Mouse (Mus musculus) T-helper 2 cell (primary cell): ENCODE data around the gene Alkbh1.

Source experiments
- in situ Hi-C: fragments of 300-600 bp; cut with MboI, MseI; formaldehyde crosslinking; loops from one replicate; pipeline ENCODE4 v1.15.1; 2025; ENCODE audit warnings: high pct_unique_total_duplicates

Gene Alkbh1

DNA sequence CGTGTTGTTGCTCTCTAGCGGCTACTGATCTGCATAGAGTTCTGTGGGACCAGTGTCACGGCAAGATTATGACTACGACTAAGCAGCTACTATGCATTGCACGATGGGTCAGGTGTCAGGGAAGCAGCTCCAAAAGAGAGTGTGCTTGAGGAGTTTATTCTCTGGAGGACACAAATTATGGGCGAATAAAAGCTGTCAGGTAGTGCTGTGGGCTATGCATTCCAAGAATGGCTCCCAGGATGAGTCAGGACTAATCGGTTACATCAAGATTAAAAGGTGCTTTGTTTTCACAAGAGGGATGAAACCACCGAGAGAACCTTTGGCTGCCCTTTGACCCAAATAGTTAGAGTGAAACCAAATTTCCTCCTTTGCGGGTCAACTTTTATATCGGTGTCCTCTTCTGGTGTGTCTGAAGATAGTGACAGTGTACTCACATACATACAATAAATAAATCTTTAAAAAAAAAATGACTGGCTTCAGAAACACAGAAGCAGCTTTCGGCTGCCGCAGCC, 23.8 kb downstream of the Alkbh1 start:
- in situ Hi-C loops = no loop called here

DNA sequence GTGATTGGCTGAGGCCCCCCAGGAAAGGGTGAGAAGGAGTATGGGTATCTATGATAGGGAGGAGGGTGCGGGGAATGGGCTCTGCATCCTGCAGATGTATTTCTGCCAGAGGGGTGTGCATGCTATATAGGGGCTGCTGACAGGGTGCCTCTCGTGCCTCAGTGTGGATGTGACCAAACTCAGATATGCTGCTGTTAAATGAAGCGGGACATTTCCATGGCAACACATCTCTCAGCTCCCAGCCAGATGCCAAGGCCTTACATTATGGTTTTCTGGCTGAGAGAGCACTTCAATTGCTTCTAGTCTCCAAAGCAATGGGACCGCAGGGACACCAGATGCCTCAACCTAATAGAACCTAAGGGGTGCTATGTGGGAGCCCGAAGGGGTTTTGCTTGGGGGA, 24.9 kb downstream of the Alkbh1 start:
- in situ Hi-C loops = no loop called here

- in situ Hi-C loops = no loop called here
These were observed 27.1 kb downstream of the Alkbh1 start for GRCm38 (mm10) chr12:87416690-87417089.

- in situ Hi-C loops = no loop called here
These were observed 28.5 kb downstream of the Alkbh1 start for GRCm38 (mm10) chr12:87415358-87415757.

DNA sequence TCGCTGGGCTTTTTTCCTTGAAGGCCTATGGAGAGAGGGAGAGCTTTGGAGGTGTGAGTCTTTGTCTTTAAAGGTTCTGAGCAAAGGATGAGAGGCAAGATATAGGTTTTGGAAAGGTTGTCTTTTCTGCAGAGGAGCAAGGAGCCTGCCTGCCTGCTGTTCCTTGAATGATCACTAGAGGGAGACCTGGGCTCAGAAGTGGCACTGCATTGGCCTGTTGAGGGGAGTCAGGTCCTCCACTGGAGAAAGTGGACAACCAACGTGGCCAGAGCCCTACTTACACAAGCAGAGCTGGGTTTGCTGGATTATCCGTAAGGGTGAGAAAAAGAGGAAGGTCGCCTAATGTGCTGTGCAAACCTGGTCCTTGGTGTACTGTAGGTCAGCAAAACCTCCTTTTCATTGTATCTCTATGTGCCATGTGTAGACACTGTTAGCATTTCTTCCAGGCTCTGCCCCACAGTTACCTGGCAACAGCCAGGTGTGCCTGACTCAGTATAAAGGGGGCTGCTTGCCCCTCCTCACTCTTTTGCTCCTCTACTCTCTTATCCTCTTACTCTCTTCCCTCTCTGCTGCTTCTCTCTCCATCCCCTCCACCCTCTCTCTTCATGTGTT, 30.5 kb downstream of the Alkbh1 start:
- in situ Hi-C loops = loop anchor here (5.0 kb wide), 1 partner anchor 106 kb away; no protein-coding TSS in a partner anchor

DNA sequence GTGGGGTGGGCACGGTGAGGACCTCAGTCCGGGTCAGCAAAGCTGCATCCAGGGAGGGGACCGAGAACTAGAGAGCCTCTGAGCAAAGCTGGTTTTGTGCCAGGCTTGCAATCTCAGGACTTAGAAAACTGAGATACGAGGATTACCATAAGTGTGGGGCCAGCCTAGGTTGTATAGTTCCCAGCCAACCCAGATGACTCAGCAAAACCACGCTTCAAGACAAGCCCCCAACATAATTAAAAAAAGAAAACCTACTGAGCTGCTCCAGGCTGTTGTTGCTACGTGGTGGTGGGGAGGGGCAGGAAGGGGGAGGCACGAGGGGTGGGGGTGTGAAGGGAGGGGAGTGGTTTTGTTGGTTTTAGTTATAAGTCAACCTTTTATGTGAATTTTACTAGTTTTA, 32.8 kb downstream of the Alkbh1 start:
- in situ Hi-C loops = loop anchor here (5.0 kb wide), 1 partner anchor 104 kb away; no protein-coding TSS in a partner anchor

GRCm38 (mm10) chr12:87409123-87409522, 34.7 kb downstream of the Alkbh1 start:
- in situ Hi-C loops = no loop called here

DNA sequence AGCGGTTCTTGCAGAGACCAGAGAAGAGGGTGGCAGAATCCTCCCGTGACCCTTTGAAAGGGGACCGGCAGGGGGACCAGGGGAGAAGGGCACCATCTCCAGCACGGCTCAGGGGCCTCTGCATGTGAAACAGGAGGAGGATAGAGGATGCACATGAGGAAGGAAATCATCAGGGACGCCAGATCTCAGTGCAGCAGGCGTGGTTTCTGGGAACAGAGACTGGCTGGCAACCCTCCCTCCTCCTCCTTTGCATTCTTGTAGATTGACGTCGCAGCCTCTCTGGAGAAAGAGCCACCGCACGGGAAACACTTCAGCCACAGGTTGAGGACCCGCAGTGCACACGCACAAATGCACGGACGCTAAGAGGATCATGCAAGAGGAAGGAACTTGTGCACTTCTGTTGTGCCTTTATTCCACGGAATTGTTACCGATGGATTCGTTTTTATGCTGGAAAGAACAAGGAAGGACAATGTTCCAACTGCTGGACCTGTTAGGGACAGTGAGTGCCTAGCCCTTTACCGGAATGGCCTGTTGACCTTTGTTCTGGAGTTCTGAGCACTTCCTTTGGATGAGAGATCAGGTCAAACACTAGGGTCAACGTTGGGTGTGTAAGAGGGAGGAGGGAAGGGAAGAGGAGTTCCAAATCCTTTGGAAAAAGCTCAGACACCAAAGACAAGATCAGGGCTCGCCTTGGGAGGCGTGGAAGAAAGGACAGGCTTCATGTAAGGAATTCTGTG, 35.8 kb downstream of the Alkbh1 start:
- in situ Hi-C loops = no loop called here

GRCm38 (mm10) chr12:87405721-87406120, 38.1 kb downstream of the Alkbh1 start:
- in situ Hi-C loops = no loop called here

DNA sequence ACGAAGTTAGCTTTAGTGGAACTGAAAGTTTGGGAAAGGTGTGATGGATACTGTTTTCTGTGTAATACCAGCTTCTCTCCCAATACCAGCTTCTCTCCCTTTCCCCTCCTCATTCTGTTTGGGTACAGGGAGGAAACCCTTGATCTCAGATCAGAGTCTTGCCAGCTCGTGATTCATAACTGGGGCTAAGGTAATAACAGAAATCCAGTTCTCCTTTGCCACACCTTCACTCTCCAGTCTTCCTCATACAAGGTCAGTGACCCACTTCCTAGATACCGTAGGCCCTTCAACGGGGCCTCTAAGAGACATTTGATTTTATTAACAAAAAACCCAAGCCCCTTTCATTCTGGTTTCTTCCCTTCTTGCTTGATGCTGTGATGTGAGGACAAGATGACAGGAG, 38.7 kb downstream of the Alkbh1 start:
- in situ Hi-C loops = no loop called here

DNA sequence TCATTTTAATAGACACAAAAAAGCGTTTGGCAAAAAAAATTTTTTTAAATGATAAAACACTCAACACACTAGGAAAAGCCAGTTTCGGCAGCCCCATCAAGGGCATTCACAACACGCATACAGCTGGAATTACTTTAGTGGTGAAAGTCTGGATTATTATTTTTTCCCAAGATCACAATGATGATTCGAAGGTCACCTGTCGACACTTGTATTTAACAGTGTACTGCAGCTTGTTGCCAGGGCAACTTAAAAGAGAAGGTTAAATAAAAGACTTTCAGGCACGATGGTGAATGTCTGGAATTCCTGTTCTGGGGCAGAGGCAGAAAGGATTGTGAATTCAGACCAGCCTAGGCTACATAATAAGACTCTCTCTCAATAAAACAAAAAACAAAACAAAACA, 41.9 kb downstream of the Alkbh1 start:
- in situ Hi-C loops = no loop called here

GRCm38 (mm10) chr12:87399119-87399819, 44.5 kb downstream of the Alkbh1 start:
- in situ Hi-C loops = no loop called here

DNA sequence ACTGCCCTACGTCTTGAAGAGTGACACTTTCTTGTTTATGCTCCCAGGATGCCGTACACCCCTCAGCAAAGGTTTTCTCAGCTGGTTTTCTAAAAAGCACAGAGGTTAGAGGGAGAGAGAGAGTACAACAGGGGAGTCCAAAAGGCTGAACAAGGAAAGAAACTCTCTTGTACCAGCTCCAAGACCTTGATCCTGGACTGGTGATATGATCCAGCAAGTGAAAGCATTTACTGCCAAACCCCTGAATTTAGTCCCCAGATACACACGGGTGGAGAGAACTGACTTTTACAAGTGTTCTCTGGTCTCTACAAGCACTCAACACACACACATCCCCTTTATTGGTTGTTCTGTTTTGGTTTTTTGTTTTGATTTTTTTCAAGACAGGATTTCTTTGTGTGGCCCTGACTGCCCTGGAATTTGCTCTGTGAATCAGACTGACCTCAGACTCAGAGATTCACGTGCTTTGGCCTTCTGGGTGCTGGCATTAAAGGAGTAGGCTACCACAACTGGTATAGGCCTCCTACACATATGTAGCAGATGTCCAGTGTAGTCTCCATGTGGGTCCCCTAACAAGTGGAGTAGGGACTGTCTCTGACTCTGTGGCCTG, 45.9 kb downstream of the Alkbh1 start:
- in situ Hi-C loops = no loop called here

- in situ Hi-C loops = no loop called here
These were observed 46.7 kb downstream of the Alkbh1 start for GRCm38 (mm10) chr12:87397126-87397525.

GRCm38 (mm10) chr12:87394316-87394715, 49.5 kb downstream of the Alkbh1 start:
- in situ Hi-C loops = no loop called here

- in situ Hi-C loops = no loop called here
These were observed 50.2 kb downstream of the Alkbh1 start for GRCm38 (mm10) chr12:87393447-87394145.

DNA sequence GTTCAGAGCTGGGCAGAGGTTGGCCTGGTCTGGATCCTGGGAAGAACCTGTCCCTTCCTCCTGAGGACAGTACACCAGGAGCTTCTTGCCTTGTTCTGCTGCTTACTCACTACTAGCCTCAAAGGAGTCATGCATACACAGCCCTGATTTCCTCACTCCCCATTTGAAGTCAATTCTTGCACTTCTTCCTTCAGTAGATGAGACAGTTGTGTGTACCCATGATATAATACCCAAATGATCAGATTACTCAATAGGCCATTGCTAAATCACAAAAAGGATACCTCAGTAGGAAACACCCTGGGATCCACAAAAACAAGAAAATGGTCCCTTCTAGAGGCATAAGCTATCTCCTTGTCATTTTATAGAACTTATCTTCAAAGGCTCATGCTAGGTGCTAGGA, 52.5 kb downstream of the Alkbh1 start:
- in situ Hi-C loops = no loop called here

GRCm38 (mm10) chr12:87389231-87389630, 54.6 kb downstream of the Alkbh1 start:
- in situ Hi-C loops = no loop called here

DNA sequence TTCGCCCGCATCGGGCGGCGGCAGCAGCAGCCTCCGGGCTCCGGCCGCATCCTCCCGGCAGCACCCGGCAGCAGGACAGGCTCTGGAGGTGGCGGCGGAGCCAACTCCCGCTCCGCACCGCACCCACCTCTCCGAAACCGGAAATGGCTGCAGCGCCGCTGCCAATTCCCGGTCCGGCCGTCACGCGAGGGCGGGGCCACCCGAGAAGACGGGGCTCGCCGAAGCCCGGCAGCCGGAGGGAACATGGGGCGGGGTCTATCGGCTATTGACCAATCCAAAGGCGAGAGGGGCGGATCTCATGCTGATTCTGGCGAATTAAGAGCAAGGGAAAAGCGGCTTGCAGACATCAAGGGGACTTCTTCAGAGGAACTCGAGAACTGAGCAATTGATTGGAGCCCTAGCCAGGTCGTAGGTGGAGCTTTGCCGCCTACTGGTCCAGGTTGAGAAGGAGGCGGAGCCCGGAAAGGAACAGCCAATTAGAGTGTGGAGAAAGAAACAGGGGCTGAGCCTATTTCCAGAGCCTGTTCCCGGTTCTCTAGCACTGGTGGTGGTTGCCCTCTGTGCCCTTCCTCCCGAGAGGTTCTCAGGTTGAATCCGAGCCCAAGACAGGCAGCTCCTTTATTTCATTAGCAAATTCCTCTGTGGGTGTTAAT, 55.6 kb downstream of the Alkbh1 start, which contains the start of gene Sptlc2:
Gene Sptlc2 (minus strand): TSS at position 234 of the 653 bp plus-strand sequence.
- in situ Hi-C loops = no loop called here

DNA sequence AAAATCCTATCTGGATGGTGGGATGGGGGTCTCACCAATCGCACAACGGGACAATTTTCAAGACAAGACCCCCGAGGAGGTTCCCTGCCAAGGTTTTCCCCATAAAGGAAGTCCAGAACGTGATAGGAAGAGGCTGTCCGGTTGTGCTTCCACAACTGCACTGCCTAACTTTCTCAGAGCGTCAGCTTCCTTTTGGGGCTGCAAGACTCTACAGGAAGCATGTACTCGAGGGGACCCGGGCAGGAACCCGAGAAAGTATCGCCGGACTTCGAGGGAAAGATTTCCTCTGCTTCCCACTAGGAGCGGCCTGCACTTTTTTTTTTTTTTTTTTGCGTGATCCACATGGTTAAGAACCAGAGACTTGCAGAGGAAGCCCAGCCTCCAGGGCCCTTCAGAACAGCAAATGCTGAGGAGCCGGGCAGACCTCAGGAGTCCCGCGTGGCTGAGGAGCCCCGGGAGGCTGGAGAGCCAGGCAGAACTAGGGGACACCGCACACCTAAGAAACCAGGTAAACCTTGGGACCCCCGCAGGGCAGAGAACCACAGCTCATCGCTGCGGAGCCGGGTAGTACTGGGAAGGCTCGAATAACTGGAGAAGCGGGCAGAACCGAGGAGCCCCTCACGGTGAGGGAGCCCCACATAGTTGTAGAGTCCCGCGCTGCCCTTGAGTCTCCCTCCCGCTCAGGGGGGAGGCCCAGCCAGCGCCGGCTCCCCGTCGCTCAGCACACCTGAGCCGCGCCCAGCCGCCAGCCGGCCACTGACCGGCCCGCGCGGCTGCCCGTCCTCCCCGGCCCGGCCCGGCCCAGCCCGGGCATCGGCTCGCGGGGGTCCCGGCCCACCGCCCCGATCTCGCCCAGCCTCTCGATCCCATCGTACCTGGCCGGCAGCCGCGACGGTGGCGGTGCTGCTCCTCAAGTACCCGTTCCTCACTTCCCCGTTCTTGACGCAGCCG, 56.4 kb downstream of the Alkbh1 start:
- in situ Hi-C loops = no loop called here
